Comparison of ENCODE assay signal across 19 mouse cellular contexts in genomic region chr10:88802236-88802635, GRCm38 (mm10). TPM values are rescaled to one million over a fixed set of nuclear protein-coding genes. Genes with fewer than 3 reads are reported as not detected.
DNase-seq lines count a peak whose midpoint lies in the region; ATAC-seq and TF ChIP-seq lines count a peak whose summit lies in the region.
"Had no signal": no experiment of that assay in that cellular context is flagged by ENCODE, and none has a peak within 500 bp of the region (broad histone marks: within the 10 kb centered on the region; RNA-seq: fewer than 3 reads in every experiment).

No protein-coding gene starts in this region.

- no peaks in the 10 kb centered on the region for H3K9me3 ChIP-seq in embryonic facial prominence, embryonic 14.5 days (ENCODE audit: control insufficient read depth, low read length)
- H3K9me3 ChIP-seq in embryonic facial prominence, embryonic 10.5 days, result no peaks in the 10 kb centered on the region
- H3K9me3 ChIP-seq: forebrain, embryonic 15.5 days; heart, embryonic 13.5 days; hindbrain, embryonic 12.5 days had no signal

- WGBS in embryonic facial prominence, embryonic 14.5 days, result 74% methylated on average over 3 of the region's 3 CpGs
- 90% methylated on average over 3 of the region's 3 CpGs for WGBS in embryonic facial prominence, embryonic 10.5 days
- 47% methylated on average over 3 of the region's 3 CpGs for WGBS in spleen, adult 2 months

- H3K4me2 ChIP-seq in embryonic facial prominence, embryonic 14.5 days (ENCODE audit: low read depth, low read length), result no peak overlapping the region
- H3K4me2 ChIP-seq: forebrain, embryonic 15.5 days; heart, embryonic 13.5 days; hindbrain, embryonic 12.5 days had no signal

- TF ChIP-seq CTCF in spleen, adult 2 months (IDR thresholded peaks at IDR 0.05; ENCODE audit: extremely low read depth, insufficient read depth, insufficient read length, insufficient replicate concordance), result no peak

- H3K36me3 ChIP-seq in embryonic facial prominence, embryonic 14.5 days (ENCODE audit: control insufficient read depth, insufficient read depth, low read length), result peaks cover 69% of the 10 kb centered on the region
- peaks cover 90% of the 10 kb centered on the region for H3K36me3 ChIP-seq in embryonic facial prominence, embryonic 10.5 days (replicated peaks)
- H3K36me3 ChIP-seq in spleen, adult 2 months (ENCODE audit: control insufficient read depth, insufficient read depth, low read length), result peaks cover 15% of the 10 kb centered on the region

- no peaks in the 10 kb centered on the region for H3K4me1 ChIP-seq in embryonic facial prominence, embryonic 14.5 days (ENCODE audit: control insufficient read depth, insufficient read depth, low read length)
- H3K4me1 ChIP-seq in embryonic facial prominence, embryonic 10.5 days, result no peaks in the 10 kb centered on the region
- peaks cover 4% of the 10 kb centered on the region; the same call in 1 of the 2 replicates for H3K4me1 ChIP-seq in spleen, adult 2 months (ENCODE audit: control insufficient read depth, insufficient read depth, insufficient read length)
- H3K4me1 ChIP-seq: forebrain, embryonic 15.5 days; heart, embryonic 13.5 days; hindbrain, embryonic 12.5 days had no signal

- no peak for TF ChIP-seq POLR2A in spleen, adult 2 months (IDR thresholded peaks at IDR 0.05; ENCODE audit: low read depth, low read length)

- peak; percentile 7 for DNase-seq in embryonic facial prominence, embryonic 14.5 days (ENCODE audit: low spot score)
- no peak for DNase-seq in embryonic facial prominence, embryonic 10.5 days (ENCODE audit: low spot score)
- DNase-seq in spleen, adult 2 months (ENCODE audit: low read depth in 1 of 2, low spot score in 2 of 2), result peak; percentile 25 to 28
- no peak for DNase-seq in spleen, adult 12 weeks (ENCODE audit: low spot score)
- DNase-seq in kidney, adult 8-10 months, result no peak
- DNase-seq in embryo, embryonic 10.5 days (ENCODE audit: low spot score), result no peak
- DNase-seq: adrenal gland, adult 8-10 months; adrenal gland, postnatal 36 days; cerebellum, adult 11 months; cerebellum, adult 8-10 months; cerebellum, postnatal 14 days; gastrocnemius, postnatal 10 days; heart, postnatal 36 days had no signal

- no peaks in the 10 kb centered on the region for H3K27me3 ChIP-seq in embryonic facial prominence, embryonic 14.5 days (replicated peaks; ENCODE audit: control insufficient read depth, insufficient read depth, low read length)
- no peaks in the 10 kb centered on the region for H3K27me3 ChIP-seq in embryonic facial prominence, embryonic 10.5 days (replicated peaks; ENCODE audit: low read depth, poor library complexity, severe bottlenecking)
- H3K27me3 ChIP-seq in spleen, adult 2 months (ENCODE audit: control insufficient read depth, insufficient read depth, low read length), result no peaks in the 10 kb centered on the region
- H3K27me3 ChIP-seq: forebrain, embryonic 15.5 days; heart, embryonic 13.5 days; hindbrain, embryonic 12.5 days had no signal

- H3K9ac ChIP-seq in embryonic facial prominence, embryonic 14.5 days (ENCODE audit: low read depth, low read length), result no peak overlapping the region
- H3K9ac ChIP-seq: forebrain, embryonic 15.5 days; heart, embryonic 13.5 days; hindbrain, embryonic 12.5 days had no signal

- no peak for ATAC-seq in embryonic facial prominence, embryonic 14.5 days (ENCODE audit: low read depth)
- peak; percentile 85 for ATAC-seq in granulocyte monocyte progenitor cell, adult 5-6 weeks (replicated peaks; ENCODE audit: poor library complexity, severe bottlenecking)
- ATAC-seq in neutrophil, adult 5-6 weeks (ENCODE audit: extremely low read depth, insufficient number of reproducible peaks, low FRiP score, poor library complexity, severe bottlenecking), result peak; percentile 56; the same call in 1 of the 2 replicates
- ATAC-seq: forebrain, embryonic 15.5 days; hindbrain, postnatal 0 days had no signal

- no peak overlapping the region for H3K27ac ChIP-seq in embryonic facial prominence, embryonic 14.5 days (replicated peaks; ENCODE audit: low read depth, low read length)
- H3K27ac ChIP-seq in embryonic facial prominence, embryonic 10.5 days (replicated peaks), result no peak overlapping the region
- no peak overlapping the region for H3K27ac ChIP-seq in spleen, adult 2 months (ENCODE audit: insufficient read depth, low read length)
- H3K27ac ChIP-seq: forebrain, embryonic 15.5 days; heart, embryonic 13.5 days; hindbrain, embryonic 12.5 days; hindbrain, postnatal 0 days had no signal

- H3K4me3 ChIP-seq in embryonic facial prominence, embryonic 14.5 days (ENCODE audit: low read depth, low read length), result no peak overlapping the region
- no peak overlapping the region for H3K4me3 ChIP-seq in embryonic facial prominence, embryonic 10.5 days
- H3K4me3 ChIP-seq in spleen, adult 2 months (ENCODE audit: extremely low read depth, insufficient read depth, insufficient read length), result no peak overlapping the region
- H3K4me3 ChIP-seq: forebrain, embryonic 15.5 days; heart, embryonic 13.5 days; hindbrain, embryonic 12.5 days had no signal

RNA-seq across cellular contexts. Expression of gene Utp20, which starts 24.4 kb away (rescaled TPM):
- 17.5 and 19.5 TPM in 2 replicates for polyA plus RNA-seq in embryonic facial prominence, embryonic 14.5 days (2014; fragmentation: Nextera tagmentation; extraction: Ambion mirVana)
- 26.4 and 27.1 TPM in 2 replicates for polyA plus RNA-seq in embryonic facial prominence, embryonic 10.5 days (2016; fragmentation: Nextera tagmentation; extraction: Ambion mirVana)
- 4.0 and 4.2 TPM in 2 replicates for polyA plus RNA-seq in spleen, adult 2 months (2012; rRNA removed)
- total RNA-seq in granulocyte monocyte progenitor cell, adult 5-6 weeks (2014; fragmentation: Nextera tagmentation), result 48.1 and 63.5 TPM in 2 replicates
- 38.1 and 52.6 TPM in 2 replicates for total RNA-seq in granulocyte monocyte progenitor cell, adult 5-6 weeks (2017)
- 15.9 and 16.3 TPM in 2 replicates for total RNA-seq in neutrophil, adult 5-6 weeks (2017)

Comparison
In these comparisons a context has a peak if more than half of its experiments do, and no peak if none do; other contexts are left out.
1. DNase-seq: peak in embryonic facial prominence, embryonic 14.5 days (single experiment) and spleen, adult 2 months (2 of 2); none in embryonic facial prominence, embryonic 10.5 days (single experiment), spleen, adult 12 weeks (single experiment), kidney, adult 8-10 months (0 of 2) and embryo, embryonic 10.5 days (single experiment).